Mouse (Mus musculus) urinary bladder, postnatal 10 days (tissue): ENCODE data around the gene Gm10668.
"Not testable (repeated sequence)": the region's sequence is repeated elsewhere in the genome, so short reads cannot be mapped to it uniquely, and the experiment has no call there.

Experiments used
- DNase-seq: peaks from one replicate; pipeline ENCODE4 v3.0.0; 2022; ENCODE audit warnings: low spot score

The Gm10668 gene

DNA sequence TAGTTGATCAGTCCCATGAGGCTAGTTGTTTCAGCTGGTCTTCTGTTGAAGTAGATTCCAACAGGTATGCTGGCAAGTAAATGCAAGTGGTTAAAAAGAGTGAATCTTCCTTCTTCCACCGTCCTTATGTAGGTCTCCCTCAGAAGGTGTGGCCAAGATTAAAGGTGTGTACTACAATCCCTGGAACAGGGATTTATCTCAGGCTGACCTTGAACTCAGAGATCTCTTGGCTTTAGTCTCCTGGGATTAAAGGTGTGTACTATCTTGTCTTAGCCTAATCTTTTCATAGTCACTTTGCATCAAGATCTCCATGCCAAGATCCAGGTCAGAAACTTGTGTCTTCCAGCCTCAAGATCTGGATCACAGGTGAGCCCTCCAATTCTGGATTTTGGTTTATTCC, at the start of gene Gm10668:
TSS of gene Gm10668 (minus strand) at position 101 of the 400 bp plus-strand sequence.
- not testable (repeated sequence) for DNase-seq

DNA sequence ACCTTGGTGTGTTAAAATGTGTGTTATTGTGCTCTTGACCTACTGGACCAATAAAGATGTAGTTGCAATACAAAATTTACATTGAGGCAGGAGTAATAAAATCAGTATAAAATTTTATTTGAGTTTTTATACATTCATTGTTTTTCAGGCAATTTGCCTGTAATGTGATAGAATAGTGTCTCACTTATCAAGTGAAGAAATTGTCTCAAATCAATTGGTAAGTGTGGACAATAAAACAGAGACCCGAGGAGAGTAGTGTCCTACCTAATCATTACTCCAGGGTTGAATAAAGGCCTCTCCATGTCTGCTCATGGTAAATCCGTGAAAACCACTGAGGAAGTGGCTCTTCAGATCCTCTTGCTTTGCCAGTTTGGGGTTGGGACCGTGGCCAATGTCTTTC, 40.5 kb upstream of the Gm10668 start, which contains the start of gene Vmn1r112:
TSS of gene Vmn1r112 (plus strand) at position 301 of the 400 bp plus-strand sequence.
- not testable (repeated sequence) for DNase-seq

DNA sequence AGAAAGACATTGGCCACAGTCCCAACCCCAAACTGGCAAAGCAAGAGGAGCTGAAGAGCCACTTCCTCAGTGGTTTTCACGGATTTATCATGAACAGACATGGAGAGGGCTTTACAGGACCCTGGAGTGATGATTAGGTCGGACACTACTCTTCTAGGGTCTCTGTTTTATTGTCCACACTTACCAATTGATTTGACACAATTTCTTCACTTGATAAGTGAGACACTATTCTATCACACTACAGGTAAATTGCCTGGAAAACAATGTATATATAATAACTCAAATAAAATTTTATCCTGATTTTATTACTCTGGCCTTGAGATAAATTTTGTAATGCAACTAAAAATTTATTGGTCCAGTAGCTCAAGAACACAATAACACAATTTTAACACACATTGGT, 27.3 kb downstream of the Gm10668 start, which contains the start of gene Vmn1r111:
TSS of gene Vmn1r111 (minus strand) at position 101 of the 400 bp plus-strand sequence.
- not testable (repeated sequence) for DNase-seq
